Mouse (Mus musculus): ENCODE measurements at regions not wholly inside any gene's neighbourhood (a gene's known extent, or its start where the extent isn't known, plus 50 kb on each side); places are given as distances from the start of the nearest gene placed in this dataset.

DNA sequence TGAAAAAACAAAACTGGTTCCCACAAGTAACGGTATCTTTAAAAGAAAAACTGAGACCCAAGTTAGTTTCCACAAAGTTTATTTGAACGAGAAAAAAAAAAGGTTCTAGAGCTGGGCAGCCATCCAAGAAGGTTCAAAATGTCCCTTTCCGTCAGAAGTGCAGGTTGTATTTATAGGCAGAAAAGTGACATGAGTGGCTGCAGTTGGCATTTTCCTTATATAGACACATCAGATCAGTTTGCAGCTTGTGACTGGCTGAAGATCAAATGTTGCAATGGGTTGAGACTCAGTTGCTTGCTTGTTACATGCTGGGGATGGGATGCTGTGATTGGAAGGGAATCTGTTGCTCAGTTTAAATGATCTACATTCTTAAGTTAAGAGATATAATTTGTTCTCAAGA lies 80.7 kb upstream of the Pde3a start:
- TF ChIP-seq CTCF (IDR thresholded peaks at IDR 0.05; ENCODE audit: insufficient read depth, low read length) (no peak), POLR2A (IDR thresholded peaks at IDR 0.05; ENCODE audit: borderline replicate concordance, extremely low read depth, low read depth, low read length) (no peak)

Measured in lung, adult 2 months (tissue).